Mouse (Mus musculus): Measurements from ENCODE around the gene Dennd2a.

DNA sequence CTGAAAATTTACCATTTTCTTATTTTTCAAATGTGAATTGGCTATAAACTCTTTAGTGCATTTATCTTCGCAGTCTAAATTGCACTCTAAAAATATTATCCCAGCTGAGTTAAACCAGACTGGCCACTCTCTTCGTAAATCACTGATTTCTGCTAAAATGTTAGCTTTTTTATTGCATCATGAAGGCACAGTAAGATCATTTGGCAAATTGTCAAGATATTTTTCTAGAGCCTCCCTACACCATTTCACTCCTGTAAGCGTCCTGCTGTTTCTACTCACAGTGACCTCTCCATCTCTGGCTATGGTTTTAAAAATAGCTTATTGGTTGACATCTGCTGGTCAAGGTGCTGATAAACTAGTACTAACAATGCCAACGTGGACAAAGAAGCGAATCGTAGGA lies 48.4 kb upstream of the Dennd2a start:
- TF ChIP-seq CTCF (IDR thresholded peaks at IDR 0.05; ENCODE audit: insufficient read depth, low read depth, low read length), result no peak
- no peak for TF ChIP-seq POLR2A (IDR thresholded peaks at IDR 0.05; ENCODE audit: insufficient read depth, low read depth, low read length)
